Mouse (Mus musculus) limb, embryonic 13.5 days (tissue): ENCODE data around the gene Olfr1008. TPM values are rescaled to one million over a fixed set of nuclear protein-coding genes. Genes with fewer than 3 reads are reported as not detected.
"Not testable (repeated sequence)": the region's sequence is repeated elsewhere in the genome, so short reads cannot be mapped to it uniquely, and the experiment has no call there.

Experiments used
- ATAC-seq: fragments of 200-750 bp; cut with Nextera tagmentation; 2 replicates; pipeline ENCODE4 v1.8.0; 2017; ENCODE audit warnings: low read depth, moderate number of reproducible peaks, moderate TSS enrichment; ENCODE audit not compliant: low FRiP score
- H3K27ac ChIP-seq: fragments of 300-500 bp; sonication (generic); 2 replicates; pipeline ENCODE4 v1.5.1; 2015; ENCODE audit warnings: inconsistent platforms, mild to moderate bottlenecking, moderate library complexity
- H3K27me3 ChIP-seq: fragments of 300-500 bp; sonication (generic); 2 replicates; pipeline ENCODE4 v1.6.1; 2015; ENCODE audit warnings: mild to moderate bottlenecking, inconsistent platforms
- H3K36me3 ChIP-seq: fragments of 300-500 bp; sonication (generic); 2 replicates; pipeline ENCODE4 v1.6.1; 2015; ENCODE audit warnings: inconsistent platforms, mild to moderate bottlenecking, moderate library complexity
- H3K4me1 ChIP-seq: fragments of 300-500 bp; sonication (generic); 2 replicates; pipeline ENCODE4 v1.6.1; 2015; ENCODE audit warnings: inconsistent platforms
- H3K4me2 ChIP-seq: fragments of 300-500 bp; sonication (generic); replicated peaks from 2 replicates; pipeline ENCODE4 v1.6.1; 2015; ENCODE audit warnings: inconsistent platforms, mild to moderate bottlenecking, moderate library complexity
- H3K4me3 ChIP-seq: fragments of 300-500 bp; sonication (generic); 2 replicates; pipeline ENCODE4 v1.5.1; 2015; ENCODE audit warnings: moderate library complexity, mild to moderate bottlenecking, inconsistent platforms
- H3K9ac ChIP-seq: fragments of 300-500 bp; sonication (generic); 2 replicates; pipeline ENCODE4 v1.6.1; 2015; ENCODE audit warnings: mild to moderate bottlenecking, inconsistent platforms
- H3K9me3 ChIP-seq: fragments of 300-500 bp; sonication (generic); 2 replicates; pipeline ENCODE4 v1.6.1; 2016; ENCODE audit warnings: inconsistent platforms
- WGBS: fragments of 180-500 bp; shearing (Covaris S2); methylation state at CpG from one replicate; pipeline ENCODE4 v1.1.7; 2015; 5-methylcytosine and 5-hydroxymethylcytosine counted together
- polyA plus RNA-seq: library from polyadenylated mRNA; unstranded; fragments of >200 nt; fragmentation: Nextera tagmentation; extraction: Ambion mirVana; gene quantifications from 2 replicates; pipeline ENCODE4 v1.2.1, GENCODE M21; 2015

Gene Olfr1008
- not detected in 2 replicates for polyA plus RNA-seq

- ATAC-seq, result no peak
- H3K27me3 ChIP-seq, result no peaks in the 10 kb centered on the region
- no peak within 1 kb of the TSS for H3K4me3 ChIP-seq
- H3K9ac ChIP-seq, result no peak within 1 kb of the TSS
- H3K27ac ChIP-seq, result no peak within 1 kb of the TSS
- no peaks in the 10 kb centered on the region for H3K4me1 ChIP-seq
- no peaks in the 10 kb centered on the region for H3K36me3 ChIP-seq
- H3K4me2 ChIP-seq, result no peak within 1 kb of the TSS
- peaks cover 3% of the 10 kb centered on the region for H3K9me3 ChIP-seq
Measured at GRCm38 (mm10) chr2:85689131-85689530, at the start of gene Olfr1008. Olfr1008 (plus strand) TSS chr2:85689431.

- no peak within 1 kb of the TSS for H3K4me2 ChIP-seq
- H3K4me1 ChIP-seq, result no peaks in the 10 kb centered on the region
- 91% methylated on average over 1 of the region's 1 CpGs for WGBS
- H3K27ac ChIP-seq, result no peak within 1 kb of the TSS
- H3K36me3 ChIP-seq, result no peaks in the 10 kb centered on the region
- H3K9me3 ChIP-seq, result no peaks in the 10 kb centered on the region
- ATAC-seq, result no peak
- no peak within 1 kb of the TSS for H3K9ac ChIP-seq
- no peak within 1 kb of the TSS for H3K4me3 ChIP-seq
- no peaks in the 10 kb centered on the region for H3K27me3 ChIP-seq
Measured at GRCm38 (mm10) chr2:85650604-85651003, 38.6 kb upstream of the Olfr1008 start, which contains the start of gene Olfr1002. Olfr1002 (minus strand) TSS chr2:85650704.

GRCm38 (mm10) chr2:85664355-85664754, 24.9 kb upstream of the Olfr1008 start, which contains the start of gene Olfr154:
Olfr154 (minus strand) TSS chr2:85664455.
- not testable (repeated sequence) for H3K4me2 ChIP-seq, H3K9ac ChIP-seq, ATAC-seq, H3K4me1 ChIP-seq, H3K27me3 ChIP-seq, H3K4me3 ChIP-seq, H3K27ac ChIP-seq, H3K9me3 ChIP-seq, H3K36me3 ChIP-seq

- no peaks in the 10 kb centered on the region for H3K36me3 ChIP-seq
- H3K4me2 ChIP-seq, result no peak within 1 kb of the TSS
- H3K9me3 ChIP-seq, result no peaks in the 10 kb centered on the region
- H3K4me1 ChIP-seq, result no peaks in the 10 kb centered on the region
- H3K4me3 ChIP-seq, result no peak within 1 kb of the TSS
- H3K27me3 ChIP-seq, result no peaks in the 10 kb centered on the region
- H3K9ac ChIP-seq, result no peak within 1 kb of the TSS
- ATAC-seq, result no peak
- no peak within 1 kb of the TSS for H3K27ac ChIP-seq
Measured at GRCm38 (mm10) chr2:85678667-85679066, 10.6 kb upstream of the Olfr1008 start, which contains the start of gene Olfr1006. Olfr1006 (minus strand) TSS chr2:85678767.

- not testable (repeated sequence) for H3K9ac ChIP-seq, H3K27ac ChIP-seq, H3K9me3 ChIP-seq, H3K4me2 ChIP-seq, ATAC-seq, H3K4me3 ChIP-seq, H3K36me3 ChIP-seq, H3K4me1 ChIP-seq, H3K27me3 ChIP-seq
- 25% methylated on average over 2 of the region's 2 CpGs for WGBS
Measured at GRCm38 (mm10) chr2:85710680-85711079, 21.4 kb downstream of the Olfr1008 start.

GRCm38 (mm10) chr2:85711159-85711558, 21.9 kb downstream of the Olfr1008 start:
- WGBS, result 10% methylated on average over 1 of the region's 1 CpGs

GRCm38 (mm10) chr2:85715119-85715518, 25.9 kb downstream of the Olfr1008 start, which contains the start of gene Olfr1009:
Olfr1009 (plus strand) TSS chr2:85715419.
- ATAC-seq, result no peak

More at GRCm38 (mm10) chr2:85711159-85711558, 21.9 kb downstream of the Olfr1008 start:
- Histone ChIP-seq H3K27ac (no peak overlapping the region), H3K27me3 (no peaks in the 10 kb centered on the region), H3K4me3 (no peak overlapping the region), H3K4me1 (no peaks in the 10 kb centered on the region), H3K36me3 (no peaks in the 10 kb centered on the region), H3K9me3 (no peaks in the 10 kb centered on the region), H3K4me2 (no peak overlapping the region), H3K9ac (no peak overlapping the region)
- no peak for ATAC-seq

GRCm38 (mm10) chr2:85725793-85726192, 36.6 kb downstream of the Olfr1008 start:
- no peaks in the 10 kb centered on the region for H3K27me3 ChIP-seq
- no peaks in the 10 kb centered on the region for H3K9me3 ChIP-seq
- no peak overlapping the region for H3K4me2 ChIP-seq
- H3K4me3 ChIP-seq, result no peak overlapping the region
- H3K9ac ChIP-seq, result no peak overlapping the region
- no peaks in the 10 kb centered on the region for H3K4me1 ChIP-seq
- no peak for ATAC-seq
- H3K27ac ChIP-seq, result no peak overlapping the region
- no peaks in the 10 kb centered on the region for H3K36me3 ChIP-seq
- 11% methylated on average over 3 of the region's 3 CpGs for WGBS

More at GRCm38 (mm10) chr2:85715119-85715518, 25.9 kb downstream of the Olfr1008 start, which contains the start of gene Olfr1009:
- H3K4me2 ChIP-seq, result no peak within 1 kb of the TSS
- no peak within 1 kb of the TSS for H3K4me3 ChIP-seq
- no peaks in the 10 kb centered on the region for H3K4me1 ChIP-seq
- H3K9ac ChIP-seq, result no peak within 1 kb of the TSS
- H3K36me3 ChIP-seq, result no peaks in the 10 kb centered on the region
- no peak within 1 kb of the TSS for H3K27ac ChIP-seq
- H3K9me3 ChIP-seq, result no peaks in the 10 kb centered on the region
- 88% methylated on average over 1 of the region's 1 CpGs for WGBS
- H3K27me3 ChIP-seq, result no peaks in the 10 kb centered on the region

Other genes with a start within 250 kb of the Olfr1008 start
- gene Olfr995, start 245.8 kb upstream of the Olfr1008 start, polyA plus RNA-seq, result not detected in 2 replicates
- 0.32 and 0.34 TPM in 2 replicates for gene 4833423E24Rik, start 170.4 kb upstream of the Olfr1008 start, polyA plus RNA-seq
- gene Olfr996, start 110.2 kb upstream of the Olfr1008 start, polyA plus RNA-seq, result not detected in 2 replicates
- not detected in 2 replicates for gene Olfr998, start 100.5 kb upstream of the Olfr1008 start, polyA plus RNA-seq
- not detected in 2 replicates for gene Olfr1000, start 77.5 kb upstream of the Olfr1008 start, polyA plus RNA-seq
- not detected in 2 replicates for gene Olfr1002, start 38.7 kb upstream of the Olfr1008 start, polyA plus RNA-seq
- gene Olfr154, start 25.0 kb upstream of the Olfr1008 start, polyA plus RNA-seq, result not detected in 2 replicates
- not detected in 2 replicates for gene Olfr1006, start 10.7 kb upstream of the Olfr1008 start, polyA plus RNA-seq
- not detected in 2 replicates for gene Olfr1009, start 26.0 kb downstream of the Olfr1008 start, polyA plus RNA-seq
- not detected in 2 replicates for gene Olfr1012, start 73.3 kb downstream of the Olfr1008 start, polyA plus RNA-seq
- gene Olfr1013, start 77.7 kb downstream of the Olfr1008 start, polyA plus RNA-seq, result not detected in 2 replicates
- not detected in 2 replicates for gene Olfr1014, start 83.3 kb downstream of the Olfr1008 start, polyA plus RNA-seq
- not detected in 2 replicates for gene Olfr1015, start 92.6 kb downstream of the Olfr1008 start, polyA plus RNA-seq
- not detected in 2 replicates for gene Olfr1016, start 113.1 kb downstream of the Olfr1008 start, polyA plus RNA-seq
- gene Olfr1018, start 129.0 kb downstream of the Olfr1008 start, polyA plus RNA-seq, result not detected in 2 replicates
- not detected in 2 replicates for gene Olfr1019, start 156.1 kb downstream of the Olfr1008 start, polyA plus RNA-seq
- not detected in 2 replicates for gene Olfr1020, start 157.6 kb downstream of the Olfr1008 start, polyA plus RNA-seq
- gene Olfr1022, start 179.2 kb downstream of the Olfr1008 start, polyA plus RNA-seq, result not detected in 2 replicates
- gene Olfr1023, start 196.2 kb downstream of the Olfr1008 start, polyA plus RNA-seq, result not detected in 2 replicates
- gene Olfr1024, start 215.6 kb downstream of the Olfr1008 start, polyA plus RNA-seq, result not detected in 2 replicates
- not detected in 2 replicates for gene Olfr1025-ps1, start 225.8 kb downstream of the Olfr1008 start, polyA plus RNA-seq
- gene Olfr1026, start 232.1 kb downstream of the Olfr1008 start, polyA plus RNA-seq, result not detected in 2 replicates